Mouse (Mus musculus): ENCODE results near the gene Bmf. TPM values are rescaled to one million over a fixed set of nuclear protein-coding genes. Genes with fewer than 3 reads are reported as not detected.

Gene Bmf
- total and polyA plus RNA-seq, 2 experiments from 2014 or later: 0.99 to 6.8 TPM

DNA sequence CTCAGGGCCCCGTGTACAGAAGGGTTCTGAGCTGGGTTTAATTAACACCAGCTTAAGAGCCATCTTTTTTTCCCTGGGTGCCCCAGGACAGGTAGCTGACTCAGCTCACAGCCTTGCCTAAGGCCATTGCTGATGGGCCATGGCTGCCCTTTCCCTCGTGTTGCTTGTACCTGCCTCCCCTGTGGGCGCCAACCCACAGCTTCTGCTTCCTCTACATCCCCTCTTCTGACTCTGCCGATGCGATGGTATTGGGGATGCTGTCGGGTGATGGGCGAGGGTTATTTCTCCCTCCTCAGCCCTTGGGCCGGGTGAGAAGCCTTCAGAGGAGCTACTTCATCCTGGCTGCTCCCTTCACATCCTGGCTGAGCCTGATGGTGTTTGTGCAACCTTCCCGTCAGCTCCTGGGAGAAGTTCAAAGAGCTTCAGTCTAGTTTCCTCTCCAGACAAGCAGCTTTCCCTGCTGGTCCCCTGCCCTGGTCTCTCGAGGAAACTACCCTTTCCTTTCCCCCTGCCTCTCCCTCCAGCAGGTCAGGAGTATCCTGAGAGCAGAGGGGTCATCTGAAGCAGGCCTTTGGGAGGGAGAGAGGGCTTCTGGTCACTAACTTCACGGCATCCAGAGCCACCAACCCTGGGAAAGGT is 37.6 kb downstream of the Bmf start:
- Histone ChIP-seq H3K4me3 (ENCODE audit: low read depth, low read length) (no peak overlapping the region), H3K27ac (ENCODE audit: low read depth, low read length) (no peak overlapping the region), H3K36me3 (ENCODE audit: insufficient read depth, low read length) (no peaks in the 10 kb centered on the region), H3K4me1 (ENCODE audit: insufficient read depth, low read length) (no peaks in the 10 kb centered on the region), H3K4me2 (ENCODE audit: low read depth, low read length, poor library complexity, severe bottlenecking) (no peak overlapping the region), H3K9ac (replicated peaks; ENCODE audit: low read length, poor library complexity, severe bottlenecking) (no peak overlapping the region), H3K27me3 (ENCODE audit: insufficient read depth, low read length) (no peaks in the 10 kb centered on the region), H3K9me3 (ENCODE audit: low read length) (no peaks in the 10 kb centered on the region)
- WGBS: 68% methylated on average over 11 of the region's 11 CpGs
- ATAC-seq (ENCODE audit: low FRiP score) (no peak), DNase-seq (ENCODE audit: low spot score) (no peak)
- TF ChIP-seq CTCF (IDR thresholded peaks at IDR 0.05): no peak

DNA sequence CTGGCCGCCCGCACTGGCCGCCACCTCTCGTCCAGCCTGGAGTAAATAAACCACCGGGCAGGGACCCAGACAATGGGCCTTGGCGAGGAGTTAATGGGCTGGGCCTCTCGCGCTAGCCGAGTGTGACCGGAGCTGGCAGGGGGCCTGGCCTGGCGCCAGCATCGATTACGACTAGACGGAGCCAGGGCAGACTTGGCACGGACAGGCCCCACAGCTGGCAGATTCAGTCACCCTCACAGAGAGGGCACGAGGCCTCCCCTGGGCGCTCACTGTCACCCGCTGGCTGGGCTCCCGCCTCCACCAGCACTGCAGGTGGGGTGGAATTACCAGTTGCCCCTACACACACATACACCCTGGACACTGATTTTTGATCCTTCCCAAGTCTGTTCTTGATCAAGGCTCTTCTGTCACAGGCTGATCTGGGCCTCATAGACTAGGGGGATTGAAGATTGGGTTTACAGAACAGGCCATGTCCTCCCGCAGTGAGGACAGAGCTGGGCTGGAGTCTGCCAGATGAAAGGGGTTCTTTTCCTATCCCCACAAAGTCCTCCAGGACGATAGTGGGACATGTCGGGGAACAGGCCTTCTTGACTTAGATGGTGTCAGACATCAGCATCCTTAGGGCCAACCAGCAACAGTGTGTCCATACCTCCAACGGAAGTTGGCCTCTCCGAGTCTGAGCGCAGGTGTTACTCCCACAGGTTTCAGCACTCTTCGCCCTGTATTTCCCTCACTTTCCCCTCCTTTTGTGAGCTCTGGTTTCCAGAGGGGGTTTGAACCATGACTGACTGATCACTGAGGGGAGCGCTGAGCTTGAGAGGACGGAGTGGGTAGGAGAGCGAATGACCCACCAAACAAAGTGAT is 38.8 kb downstream of the Bmf start:
- DNase-seq (ENCODE audit: low spot score) (peak; percentile 96), ATAC-seq (ENCODE audit: low FRiP score) (peak; percentile 86)
- Histone ChIP-seq H3K27ac (ENCODE audit: low read depth, low read length) (no peak overlapping the region), H3K9ac (replicated peaks; ENCODE audit: low read length, poor library complexity, severe bottlenecking) (no peak overlapping the region), H3K9me3 (ENCODE audit: low read length) (no peaks in the 10 kb centered on the region), H3K4me2 (ENCODE audit: low read depth, low read length, poor library complexity, severe bottlenecking) (no peak overlapping the region), H3K4me3 (ENCODE audit: low read depth, low read length) (no peak overlapping the region), H3K36me3 (ENCODE audit: insufficient read depth, low read length) (no peaks in the 10 kb centered on the region), H3K4me1 (ENCODE audit: insufficient read depth, low read length) (no peaks in the 10 kb centered on the region), H3K27me3 (ENCODE audit: insufficient read depth, low read length) (no peaks in the 10 kb centered on the region)
- TF ChIP-seq CTCF (IDR thresholded peaks at IDR 0.05): no peak
- 38% methylated on average over 29 of the region's 29 CpGs for WGBS

DNA sequence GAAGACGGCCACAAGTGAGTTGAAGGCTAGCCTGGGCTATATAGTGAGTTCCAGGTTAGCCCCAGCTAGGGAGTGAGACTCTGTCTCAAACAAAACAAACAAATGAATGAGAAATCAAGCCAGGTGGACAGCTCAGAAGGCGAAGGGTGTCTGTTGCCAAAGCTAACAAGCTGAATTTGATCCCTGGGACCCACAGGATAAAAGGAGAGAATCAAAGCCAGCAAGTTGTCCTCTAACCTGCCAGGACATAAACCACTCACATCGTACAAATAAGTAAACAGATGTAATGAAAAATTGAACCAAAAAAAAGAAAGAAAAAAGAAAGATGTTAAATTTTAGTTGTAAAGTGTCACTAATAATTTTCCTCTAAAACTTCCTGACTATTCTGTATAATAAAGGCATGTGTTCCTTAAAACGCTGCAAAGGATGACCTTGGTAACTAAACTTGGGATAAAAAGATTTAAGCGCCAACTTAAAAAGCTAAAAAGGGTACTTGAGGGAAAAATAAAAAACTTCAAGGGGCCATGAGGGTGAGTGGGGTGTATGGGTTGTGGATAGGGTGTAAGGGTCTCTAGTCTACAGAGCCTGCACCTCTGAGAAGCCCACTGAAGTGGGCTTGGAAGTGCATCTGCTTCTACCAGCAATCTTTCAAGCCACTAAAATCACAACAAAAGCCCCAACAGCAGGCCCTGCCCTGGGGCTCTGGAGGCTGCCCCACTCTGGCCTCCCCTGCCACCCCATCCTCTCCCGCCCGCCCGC is 39.6 kb downstream of the Bmf start:
- no peak; the same call in 1 of the 2 replicates for ATAC-seq (ENCODE audit: low FRiP score)

GRCm38 (mm10) chr2:118507126-118507525 is 42.4 kb downstream of the Bmf start:
- WGBS: 95% methylated on average over 7 of the region's 7 CpGs
- H3K9ac ChIP-seq (replicated peaks; ENCODE audit: low read length, poor library complexity, severe bottlenecking): no peak overlapping the region
- ATAC-seq (ENCODE audit: low FRiP score) (no peak), DNase-seq (ENCODE audit: low spot score) (no peak)
- TF ChIP-seq CTCF (IDR thresholded peaks at IDR 0.05): no peak
- no peak overlapping the region for H3K4me3 ChIP-seq (ENCODE audit: low read depth, low read length)
- H3K27me3 ChIP-seq (ENCODE audit: insufficient read depth, low read length): no peaks in the 10 kb centered on the region
- no peak overlapping the region for H3K27ac ChIP-seq (ENCODE audit: low read depth, low read length)
- H3K9me3 ChIP-seq (ENCODE audit: low read length): no peaks in the 10 kb centered on the region
- no peaks in the 10 kb centered on the region for H3K36me3 ChIP-seq (ENCODE audit: insufficient read depth, low read length)
- H3K4me2 ChIP-seq (ENCODE audit: low read depth, low read length, poor library complexity, severe bottlenecking): no peak overlapping the region
- no peaks in the 10 kb centered on the region for H3K4me1 ChIP-seq (ENCODE audit: insufficient read depth, low read length)

More for the DNA sequence above, 39.6 kb downstream of the Bmf start:
- H3K9me3 ChIP-seq (ENCODE audit: low read length): no peaks in the 10 kb centered on the region
- WGBS: 54% methylated on average over 8 of the region's 8 CpGs
- no peak overlapping the region for H3K4me2 ChIP-seq (ENCODE audit: low read depth, low read length, poor library complexity, severe bottlenecking)
- no peaks in the 10 kb centered on the region for H3K27me3 ChIP-seq (ENCODE audit: insufficient read depth, low read length)
- H3K27ac ChIP-seq (ENCODE audit: low read depth, low read length): no peak overlapping the region
- H3K9ac ChIP-seq (replicated peaks; ENCODE audit: low read length, poor library complexity, severe bottlenecking): no peak overlapping the region
- DNase-seq (ENCODE audit: low spot score): no peak
- no peak overlapping the region for H3K4me3 ChIP-seq (ENCODE audit: low read depth, low read length)
- no peaks in the 10 kb centered on the region for H3K4me1 ChIP-seq (ENCODE audit: insufficient read depth, low read length)
- TF ChIP-seq CTCF (IDR thresholded peaks at IDR 0.05): no peak
- H3K36me3 ChIP-seq (ENCODE audit: insufficient read depth, low read length): no peaks in the 10 kb centered on the region

GRCm38 (mm10) chr2:118500191-118500590 is 49.3 kb downstream of the Bmf start:
- H3K4me2 ChIP-seq (ENCODE audit: low read depth, low read length, poor library complexity, severe bottlenecking): no peak overlapping the region
- no peaks in the 10 kb centered on the region for H3K27me3 ChIP-seq (ENCODE audit: insufficient read depth, low read length)
- no peak overlapping the region for H3K9ac ChIP-seq (replicated peaks; ENCODE audit: low read length, poor library complexity, severe bottlenecking)
- TF ChIP-seq CTCF (IDR thresholded peaks at IDR 0.05): no peak
- 0 out of 2 replicates have a peak, but pooled peaks cover 6% of the 10 kb centered on the region for H3K4me1 ChIP-seq (ENCODE audit: insufficient read depth, low read length)
- no peaks in the 10 kb centered on the region for H3K36me3 ChIP-seq (ENCODE audit: insufficient read depth, low read length)
- DNase-seq (ENCODE audit: low spot score) (no peak), ATAC-seq (ENCODE audit: low FRiP score) (no peak)
- 84% methylated on average over 2 of the region's 2 CpGs for WGBS
- H3K9me3 ChIP-seq (ENCODE audit: low read length): no peaks in the 10 kb centered on the region
- no peak overlapping the region for H3K4me3 ChIP-seq (ENCODE audit: low read depth, low read length)
- no peak overlapping the region for H3K27ac ChIP-seq (ENCODE audit: low read depth, low read length)
